Mouse (Mus musculus) stomach, postnatal 0 days (tissue): ENCODE data around the gene Mvp.

Experiments
- CTCF ChIP-seq: IDR thresholded peaks from 2 replicates; pipeline ENCODE4 v1.5.1; 2016; ENCODE audit warnings: antibody characterized with exemption, low read depth, mild to moderate bottlenecking, moderate library complexity
- EP300 ChIP-seq: optimal IDR thresholded peaks from 2 replicates; pipeline ENCODE3; 2016; ENCODE audit warnings: antibody characterized with exemption

DNA sequence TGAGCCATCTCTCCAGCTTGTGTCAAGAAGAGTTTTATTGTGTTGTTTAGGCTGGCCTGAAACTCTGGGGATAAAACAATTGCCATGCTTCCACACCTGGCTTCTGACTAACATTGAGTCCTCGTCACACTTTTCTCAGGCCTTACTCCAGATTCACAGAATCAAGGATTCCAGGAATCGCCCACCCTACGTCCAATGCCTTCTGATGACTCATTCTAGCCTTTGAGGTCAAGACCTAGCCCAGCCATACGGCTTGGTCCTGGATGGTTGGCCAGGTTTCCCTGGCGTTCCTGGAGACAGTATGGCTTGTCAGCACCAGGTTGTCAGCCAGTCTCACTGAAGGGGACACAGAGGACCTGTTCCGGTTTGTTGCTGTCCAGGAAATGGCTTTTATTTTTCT, 2.0 kb downstream of the Mvp start:
- TF ChIP-seq CTCF (no peak), EP300 (no peak)
